ENCODE assay signal across 12 mouse cellular contexts in the genomic region with DNA sequence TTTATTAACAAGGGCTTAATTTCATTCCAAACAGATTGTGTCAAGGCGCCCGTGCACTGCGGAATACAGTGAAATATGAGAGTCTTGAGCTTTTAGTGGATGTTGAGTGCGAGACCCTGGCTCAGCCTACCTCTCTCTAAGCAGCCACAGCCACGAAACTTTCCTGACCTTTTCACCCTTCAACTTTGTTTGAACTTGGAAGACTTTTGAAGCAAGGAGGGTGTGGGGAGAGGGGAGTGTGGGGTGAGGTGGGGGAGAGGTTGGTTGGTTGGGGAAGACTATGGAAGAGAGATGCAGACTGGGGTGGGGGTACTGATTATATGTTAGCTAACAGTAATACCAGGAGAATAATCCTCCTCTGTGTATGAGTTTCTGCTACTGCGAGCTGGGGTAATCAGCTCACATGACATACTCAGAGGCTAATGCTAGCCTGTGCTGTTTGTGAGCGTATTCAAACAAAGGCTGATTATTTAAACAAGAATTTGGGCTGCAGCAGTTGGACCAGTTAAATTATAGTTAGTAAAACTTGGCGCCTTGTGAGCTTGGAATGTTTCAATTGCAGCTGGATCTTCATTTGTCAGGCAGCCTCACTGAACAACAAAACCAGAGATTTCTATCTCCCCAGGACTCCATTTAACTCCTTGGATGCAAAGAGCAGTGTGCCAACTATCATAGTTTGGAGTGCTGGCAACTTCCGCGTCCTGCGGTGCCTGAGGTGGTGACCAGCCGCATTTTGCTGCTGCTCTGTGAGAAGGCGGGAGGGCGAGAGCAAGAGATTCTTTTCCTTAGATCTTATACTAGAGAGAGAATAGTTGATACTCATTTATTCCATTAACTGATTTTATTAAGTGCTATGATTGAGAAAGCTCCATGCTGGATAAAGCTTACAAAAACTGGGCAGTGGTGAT.
DNase-seq lines count a peak whose midpoint lies in the region; ATAC-seq lines count a peak whose summit lies in the region.
"Had no signal": no experiment of that assay in that cellular context is flagged by ENCODE, and none has a peak within 500 bp of the region (broad histone marks: within the 10 kb centered on the region; RNA-seq: fewer than 3 reads in every experiment).

No protein-coding gene starts in this region.

- intact Hi-C loops in gastrocnemius, postnatal 36 days (cut with DNase I) = no loop called here

- peak overlapping the region; percentile 26; the same call in 1 of the 2 replicates for H3K27ac ChIP-seq in heart, embryonic 10.5 days
- H3K27ac ChIP-seq in heart, embryonic 11.5 days (ENCODE audit: low read depth, low read length) = no peak overlapping the region
- H3K27ac ChIP-seq in limb, embryonic 15.5 days = 0 out of 2 replicates have a peak overlapping the region, but pooled peaks have one; percentile 33
- H3K27ac ChIP-seq: heart, embryonic 15.5 days; midbrain, embryonic 12.5 days had no signal

- no peak overlapping the region; the same call in 1 of the 2 replicates for H3K9ac ChIP-seq in heart, embryonic 11.5 days (ENCODE audit: low read depth, low read length)
- H3K9ac ChIP-seq in limb, embryonic 15.5 days = no peak overlapping the region
- H3K9ac ChIP-seq: heart, embryonic 15.5 days; midbrain, embryonic 12.5 days had no signal

- no peak overlapping the region for H3K4me3 ChIP-seq in heart, embryonic 10.5 days
- H3K4me3 ChIP-seq in heart, embryonic 11.5 days (ENCODE audit: low read depth, low read length) = no peak overlapping the region
- no peak overlapping the region for H3K4me3 ChIP-seq in limb, embryonic 15.5 days
- H3K4me3 ChIP-seq: erythroblast, embryonic 14.5 days; heart, embryonic 15.5 days; midbrain, embryonic 12.5 days had no signal

- H3K4me1 ChIP-seq in heart, embryonic 10.5 days = peaks cover 58% of the 10 kb centered on the region
- H3K4me1 ChIP-seq in heart, embryonic 11.5 days (ENCODE audit: control insufficient read depth, insufficient read depth, low read length) = peaks cover 32% of the 10 kb centered on the region
- peaks cover 24% of the 10 kb centered on the region for H3K4me1 ChIP-seq in limb, embryonic 15.5 days

- ATAC-seq in heart, embryonic 11.5 days (replicated peaks; ENCODE audit: insufficient number of reproducible peaks, low FRiP score, low TSS enrichment) = no peak
- peak; percentile 35; the same call in 1 of the 2 replicates for ATAC-seq in limb, embryonic 15.5 days (ENCODE audit: insufficient number of reproducible peaks, low FRiP score, low TSS enrichment, low read depth)
- no peak for ATAC-seq in cerebellum, adult (ENCODE audit: insufficient number of reproducible peaks, low FRiP score, low TSS enrichment)

- 55% methylated on average over 14 of the region's 14 CpGs for WGBS in heart, embryonic 10.5 days
- 55% methylated on average over 14 of the region's 14 CpGs for WGBS in heart, embryonic 11.5 days (ENCODE audit: insufficient replicate concordance)
- WGBS in limb, embryonic 15.5 days = 41% methylated on average over 14 of the region's 14 CpGs

- 0 out of 2 replicates have a peak, but pooled peaks cover 4% of the 10 kb centered on the region for H3K27me3 ChIP-seq in heart, embryonic 10.5 days (ENCODE audit: insufficient read depth, poor library complexity, severe bottlenecking)
- no peaks in the 10 kb centered on the region for H3K27me3 ChIP-seq in heart, embryonic 11.5 days (ENCODE audit: control insufficient read depth, insufficient read depth, low read length)
- peaks cover 13% of the 10 kb centered on the region; the same call in 1 of the 2 replicates for H3K27me3 ChIP-seq in limb, embryonic 15.5 days
- H3K27me3 ChIP-seq: heart, embryonic 15.5 days had no signal

- H3K4me2 ChIP-seq in heart, embryonic 11.5 days = no peak overlapping the region
- H3K4me2 ChIP-seq in limb, embryonic 15.5 days = no peak overlapping the region
- H3K4me2 ChIP-seq: midbrain, embryonic 12.5 days had no signal

- DNase-seq in heart, embryonic 10.5 days (ENCODE audit: low spot score) = no peak
- peak; percentile 61 for DNase-seq in retina, postnatal 1 day
- DNase-seq in retina, embryonic 14.5 days (ENCODE audit: low spot score) = no peak
- DNase-seq in adrenal gland, postnatal 10 days = no peak
- no peak for DNase-seq in gastrocnemius, postnatal 36 days
- DNase-seq: kidney, adult 8-10 months had no signal

- no peaks in the 10 kb centered on the region for H3K36me3 ChIP-seq in heart, embryonic 10.5 days
- H3K36me3 ChIP-seq in heart, embryonic 11.5 days (ENCODE audit: control insufficient read depth, insufficient read depth, low read length) = no peaks in the 10 kb centered on the region
- no peaks in the 10 kb centered on the region for H3K36me3 ChIP-seq in limb, embryonic 15.5 days
- H3K36me3 ChIP-seq: heart, embryonic 15.5 days; midbrain, embryonic 12.5 days had no signal

- no peaks in the 10 kb centered on the region for H3K9me3 ChIP-seq in heart, embryonic 10.5 days
- no peaks in the 10 kb centered on the region for H3K9me3 ChIP-seq in heart, embryonic 11.5 days (replicated peaks; ENCODE audit: control insufficient read depth, low read length)
- H3K9me3 ChIP-seq in limb, embryonic 15.5 days = no peaks in the 10 kb centered on the region
- H3K9me3 ChIP-seq: heart, embryonic 15.5 days; midbrain, embryonic 12.5 days had no signal
